Mouse (Mus musculus) brain, embryonic 14.5 days (tissue): ENCODE results near the gene Slc25a16. TPM values are rescaled to one million over a fixed set of nuclear protein-coding genes. Genes with fewer than 3 reads are reported as not detected.
A peak's percentile ranks its signal among the peaks of the same experiment; 100 is the strongest.

Experiments
- DNase-seq: peaks from one replicate; pipeline ENCODE4 v3.0.0-alpha.2; 2011; ENCODE audit warnings: low read depth
- CTCF ChIP-seq: fragments of 200-500 bp; IDR thresholded peaks from 2 replicates; pipeline ENCODE4 v1.5.1; 2012; ENCODE audit warnings: inconsistent platforms, mild to moderate bottlenecking, moderate library complexity, borderline replicate concordance; ENCODE audit not compliant: insufficient read depth, insufficient read length; ENCODE audit errors: extremely low read depth
- POLR2A ChIP-seq: fragments of 200-500 bp; IDR thresholded peaks from 2 replicates; pipeline ENCODE4 v1.6.1; 2012; ENCODE audit warnings: mild to moderate bottlenecking, inconsistent platforms, borderline replicate concordance; ENCODE audit not compliant: poor library complexity, insufficient read depth, insufficient read length, severe bottlenecking; ENCODE audit errors: extremely low read depth
- polyA plus RNA-seq: library from polyadenylated mRNA; depleted of rRNA; stranded (reverse); fragments of >200 nt; gene quantifications from 2 replicates; pipeline ENCODE4 v1.2.3, GENCODE M21; 2012

Gene Slc25a16
- polyA plus RNA-seq, 1 experiment = 16.2 TPM

GRCm38 (mm10) chr10:62918985-62919384, 1.4 kb upstream of the Slc25a16 start:
- DNase-seq = no peak
- TF ChIP-seq POLR2A = no peak
- TF ChIP-seq CTCF = no peak

DNA sequence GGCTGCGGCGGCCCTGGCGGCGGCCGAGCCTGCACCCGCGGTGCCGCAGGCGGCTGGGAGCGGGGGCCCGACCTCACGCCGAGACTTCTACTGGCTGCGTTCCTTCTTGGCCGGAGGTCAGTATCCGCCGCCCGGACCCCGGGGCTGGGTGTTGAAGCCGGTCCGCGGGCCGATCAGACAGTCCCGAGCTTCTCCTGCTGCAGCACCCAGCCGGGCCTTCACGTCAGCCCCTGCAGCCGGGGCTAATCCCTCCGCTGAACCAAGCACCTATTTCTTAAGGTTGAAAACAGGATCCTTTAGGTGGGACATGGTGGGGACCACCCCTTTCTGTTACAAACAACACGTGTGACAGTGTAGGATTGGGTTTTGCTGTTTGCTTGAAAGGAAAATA, 328 bp downstream of the Slc25a16 start:
- no peak for DNase-seq
- TF ChIP-seq POLR2A (no peak), CTCF (no peak)

DNA sequence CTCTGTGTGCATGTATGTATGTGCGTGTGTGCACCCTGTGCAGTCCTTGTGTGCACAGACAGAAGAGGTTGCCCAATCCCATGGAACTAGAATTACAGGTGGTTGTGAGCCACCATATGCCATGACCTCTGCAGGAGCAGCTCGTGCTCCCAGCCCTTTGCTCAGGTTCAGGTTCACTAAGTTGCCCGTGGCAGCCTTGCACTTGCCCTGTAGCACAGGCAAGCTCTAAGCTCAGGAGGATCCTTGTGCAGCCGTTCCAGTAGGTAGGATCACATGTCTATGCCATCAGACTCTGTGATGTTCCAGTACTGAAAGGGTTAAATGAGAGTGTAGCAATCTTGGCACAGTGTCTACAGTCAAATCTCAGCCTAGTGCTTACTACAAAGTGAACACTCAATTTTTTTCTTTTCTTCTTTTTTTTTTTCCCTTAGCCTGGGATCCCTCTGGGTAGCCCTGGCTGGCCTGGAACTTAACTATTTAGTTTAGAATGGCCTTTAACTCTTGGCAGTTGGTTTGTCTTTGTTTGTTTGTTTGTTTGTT, 3.7 kb downstream of the Slc25a16 start:
- TF ChIP-seq CTCF (no peak), POLR2A (no peak)
- peak; percentile 16 for DNase-seq

DNA sequence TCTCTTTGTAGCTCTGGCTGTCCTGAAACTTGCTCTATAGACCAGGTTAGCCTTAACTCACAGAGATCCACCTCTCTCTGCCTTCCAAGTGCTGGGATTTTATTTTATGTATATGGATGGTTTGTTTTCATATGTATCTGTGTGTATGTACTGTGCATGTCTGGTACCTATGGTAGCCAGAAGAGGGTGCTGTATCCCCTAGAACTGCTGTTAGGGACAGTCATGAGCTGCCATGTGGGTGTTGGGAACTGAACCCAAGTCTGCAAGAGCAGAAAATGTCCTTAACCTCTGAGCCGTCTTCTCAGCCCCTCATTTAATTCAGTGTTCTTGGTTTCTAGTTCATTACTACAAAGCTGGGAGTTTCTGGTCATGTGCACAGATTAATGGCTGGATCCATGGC, 11.9 kb downstream of the Slc25a16 start:
- no peak for DNase-seq
- TF ChIP-seq POLR2A (no peak), CTCF (no peak)

DNA sequence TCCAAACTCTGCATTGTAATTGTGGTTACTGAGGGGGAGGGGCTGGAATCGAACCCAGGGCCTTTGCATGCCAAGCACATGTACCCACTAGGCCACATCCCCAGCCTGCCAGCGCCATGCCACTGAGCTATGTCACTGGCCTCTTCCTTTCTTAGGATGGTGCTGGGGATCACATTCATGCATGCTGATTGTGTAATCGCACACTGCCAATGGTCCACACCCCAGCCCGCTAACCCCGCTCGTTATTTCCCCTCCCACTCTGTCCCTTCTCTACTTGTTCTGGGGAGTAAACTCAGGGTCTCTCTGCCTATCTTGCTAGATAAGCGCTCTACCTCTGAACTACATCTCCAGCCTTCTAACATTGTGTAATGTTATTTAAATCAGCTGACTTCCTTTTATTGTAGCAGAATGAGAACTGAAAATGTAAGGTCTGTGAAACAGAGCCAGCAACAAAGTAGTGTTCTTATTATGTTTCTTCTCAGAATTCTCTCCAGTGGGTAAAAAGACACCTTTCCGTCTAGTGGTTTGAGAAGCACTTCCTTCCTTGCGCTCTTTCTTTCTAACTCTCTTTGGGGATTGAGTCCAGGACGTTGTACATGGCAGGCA, 24.6 kb downstream of the Slc25a16 start:
- TF ChIP-seq POLR2A (no peak), CTCF (no peak)

DNA sequence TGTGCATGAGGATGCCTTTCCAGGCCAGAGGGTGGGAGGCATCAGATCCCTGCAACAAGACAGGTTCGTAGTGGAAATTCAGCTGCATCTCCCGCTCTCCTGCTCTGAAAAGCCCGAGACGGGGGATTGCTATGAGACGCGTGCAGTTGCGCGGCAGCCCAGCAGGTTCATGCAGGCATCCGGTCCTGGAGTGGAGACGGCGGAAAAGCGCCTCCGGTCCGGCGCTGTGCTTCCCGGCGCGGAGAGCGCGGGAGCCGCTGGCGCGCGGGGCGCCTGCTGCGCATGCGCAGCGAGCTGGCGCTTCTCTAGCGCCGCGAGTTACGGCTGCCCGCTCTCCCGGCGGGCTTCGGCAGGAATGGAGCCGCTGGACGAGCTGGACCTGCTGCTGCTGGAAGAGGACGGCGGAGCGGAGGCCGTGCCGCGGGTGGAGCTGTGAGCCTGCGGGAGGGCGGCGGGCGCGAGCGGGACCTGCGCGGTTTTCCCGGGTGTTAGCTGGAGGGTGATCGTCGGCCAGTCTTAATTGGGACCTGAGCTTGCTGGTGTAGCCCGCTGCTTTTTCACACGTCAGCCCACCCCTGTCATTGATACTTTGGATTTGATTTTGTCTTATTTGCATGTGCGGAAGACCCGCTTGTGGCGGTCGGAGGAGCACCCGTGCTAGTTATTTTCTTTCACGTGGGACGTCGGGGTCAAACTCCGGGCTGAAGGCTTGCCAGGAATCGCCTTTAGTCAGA, 26.5 kb downstream of the Slc25a16 start, which contains the start of gene Dna2:
Gene Dna2 (plus strand): TSS at position 289 of the 734 bp plus-strand sequence.
- peak; percentile 95 for DNase-seq
- TF ChIP-seq CTCF (peak; percentile 38; the same call in 1 of the 2 replicates), POLR2A (peak; percentile 80)

More for the DNA sequence above, 24.6 kb downstream of the Slc25a16 start:
- peak; percentile 2 for DNase-seq

DNA sequence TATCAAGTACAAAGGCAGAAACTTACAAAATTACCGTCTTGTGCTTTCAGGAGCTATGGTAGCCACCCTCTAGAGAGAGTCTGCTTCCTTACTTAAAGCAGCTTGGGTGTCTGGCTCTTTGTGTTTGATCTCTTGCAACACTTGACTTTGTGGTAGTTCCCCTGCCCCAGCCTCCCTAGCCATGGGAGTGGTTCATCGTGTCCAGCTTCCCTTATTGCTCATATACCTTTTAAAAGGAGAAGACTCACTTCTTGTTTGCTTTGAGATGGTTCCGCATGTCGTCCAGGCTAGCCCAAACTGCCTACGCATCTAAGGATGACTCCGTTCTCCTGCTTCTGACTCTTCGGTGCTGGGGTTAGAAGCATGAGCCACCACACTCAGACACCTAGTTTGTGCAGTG, 28.1 kb downstream of the Slc25a16 start:
- TF ChIP-seq CTCF (no peak), POLR2A (no peak)
- no peak for DNase-seq

DNA sequence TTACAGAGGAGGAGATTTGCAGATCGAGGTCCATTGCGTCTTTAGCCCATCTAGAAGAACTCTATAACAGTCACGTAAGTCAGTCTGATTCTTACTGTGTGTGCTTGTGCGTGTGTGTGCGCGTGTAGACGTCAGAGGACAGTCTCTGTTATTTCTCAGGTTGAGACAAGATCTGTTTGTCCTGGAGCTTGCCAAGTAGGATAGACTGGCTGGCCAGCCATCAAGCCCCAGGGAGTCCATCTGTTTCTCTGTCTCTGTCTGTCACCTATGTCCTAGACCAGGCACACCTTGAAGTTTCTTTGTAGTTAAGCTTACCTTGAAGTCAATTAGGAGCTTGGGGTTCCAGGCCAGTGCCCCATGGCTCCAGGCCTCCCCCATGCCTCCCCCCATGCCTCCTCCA, 43.5 kb downstream of the Slc25a16 start:
- no peak for DNase-seq
- TF ChIP-seq POLR2A = no peak
- TF ChIP-seq CTCF = no peak

GRCm38 (mm10) chr10:62965796-62966195, 45.4 kb downstream of the Slc25a16 start:
- no peak for TF ChIP-seq CTCF
- TF ChIP-seq POLR2A = no peak
- no peak for DNase-seq

DNA sequence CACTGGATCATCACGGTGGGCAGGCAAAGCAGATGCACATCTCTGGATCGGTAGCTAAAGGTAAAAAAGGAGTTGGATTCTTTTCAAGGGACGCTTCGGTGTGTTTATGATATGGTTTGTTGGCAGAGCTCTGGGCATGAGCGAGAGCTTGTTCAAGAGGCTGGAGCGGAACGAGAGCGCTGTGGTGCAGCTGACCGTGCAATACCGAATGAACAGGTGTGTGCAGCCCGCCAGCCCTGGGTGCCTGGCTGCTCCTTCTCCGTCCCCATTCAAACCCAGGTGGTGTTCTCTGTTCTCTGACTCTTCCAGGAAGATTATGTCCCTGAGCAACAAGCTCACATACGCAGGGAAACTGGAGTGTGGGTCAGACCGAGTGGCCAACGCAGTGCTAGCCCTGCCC, 45.9 kb downstream of the Slc25a16 start:
- DNase-seq = no peak
- TF ChIP-seq POLR2A = no peak
- no peak for TF ChIP-seq CTCF

GRCm38 (mm10) chr10:62971821-62972220, 51.4 kb downstream of the Slc25a16 start:
- DNase-seq = peak; percentile 19

GRCm38 (mm10) chr10:62979667-62980038, 59.2 kb downstream of the Slc25a16 start:
- DNase-seq = no peak
- no peak for TF ChIP-seq POLR2A
- TF ChIP-seq CTCF = no peak

More at GRCm38 (mm10) chr10:62971821-62972220, 51.4 kb downstream of the Slc25a16 start:
- no peak for TF ChIP-seq POLR2A
- TF ChIP-seq CTCF = no peak
